Mouse (Mus musculus) G1E (cell line): Measurements from ENCODE around the gene Olfml1.

Source experiments
- CTCF ChIP-seq: IDR thresholded peaks from 2 replicates; pipeline ENCODE4 v1.5.1; 2012; ENCODE audit warnings: low read depth, low read length, inconsistent platforms, mixed read lengths
- GATA1 ChIP-seq: IDR thresholded peaks from 2 replicates; pipeline ENCODE4 v1.6.1; 2012; ENCODE audit warnings: borderline replicate concordance, low read length, inconsistent platforms, mixed read lengths
- GATA2 ChIP-seq: IDR thresholded peaks from 2 replicates; pipeline ENCODE4 v1.6.1; 2012; ENCODE audit warnings: low read depth, low read length, inconsistent platforms, borderline replicate concordance
- POLR2AphosphoS5 ChIP-seq: IDR thresholded peaks from 2 replicates; pipeline ENCODE4 v1.6.1; 2012; ENCODE audit warnings: low read depth, low read length, inconsistent platforms; ENCODE audit not compliant: insufficient replicate concordance
- TAL1 ChIP-seq: conservative IDR thresholded peaks from 2 replicates; pipeline ENCODE4 v1.6.1; 2012; ENCODE audit warnings: low read depth, low read length, inconsistent platforms, mixed read lengths

DNA sequence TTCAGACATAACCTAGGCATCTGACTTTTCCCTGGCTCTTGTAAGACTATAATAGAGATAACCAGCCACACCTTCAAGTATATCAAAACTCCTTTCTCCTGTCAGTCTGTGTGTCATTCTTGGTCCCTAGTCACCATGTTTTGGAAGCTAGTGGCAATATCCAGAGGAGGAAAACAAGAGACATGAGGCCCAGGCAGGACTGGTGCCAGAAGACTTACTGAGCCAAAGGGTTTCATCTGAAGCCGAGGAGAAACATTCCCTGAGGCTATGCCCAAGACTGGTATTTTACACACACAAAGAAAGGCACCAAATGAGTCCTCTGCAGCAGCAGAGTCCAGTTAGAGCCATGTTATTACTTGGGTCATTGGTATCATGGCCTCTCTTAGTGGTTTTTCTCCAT lies 22.2 kb upstream of the Olfml1 start:
- TF ChIP-seq CTCF, result no peak
- no peak for TF ChIP-seq GATA1
- TF ChIP-seq TAL1, result no peak
- TF ChIP-seq POLR2AphosphoS5, result no peak
- TF ChIP-seq GATA2, result no peak
